In genomic region chr6:125046691-125047090, GRCm38 (mm10) we compare ENCODE assay signal across 8 mouse cellular contexts. TPM values are rescaled to one million over a fixed set of nuclear protein-coding genes. Genes with fewer than 3 reads are reported as not detected.
DNase-seq lines count a peak whose midpoint lies in the region; ATAC-seq and TF ChIP-seq lines count a peak whose summit lies in the region.

No protein-coding gene starts in this region.

- no peaks in the 10 kb centered on the region for H3K4me1 ChIP-seq in kidney, adult 2 months (ENCODE audit: control insufficient read depth, insufficient read depth, low read length)
- peaks cover 8% of the 10 kb centered on the region; the same call in 1 of the 2 replicates for H3K4me1 ChIP-seq in limb, embryonic 10.5 days
- H3K4me1 ChIP-seq in midbrain, embryonic 15.5 days, result peaks cover 5% of the 10 kb centered on the region; the same call in 1 of the 2 replicates
- H3K4me1 ChIP-seq in spleen, adult 2 months (ENCODE audit: control insufficient read depth, insufficient read depth, insufficient read length), result no peaks in the 10 kb centered on the region

- H3K9me3 ChIP-seq in limb, embryonic 10.5 days (replicated peaks), result no peaks in the 10 kb centered on the region
- H3K9me3 ChIP-seq in midbrain, embryonic 15.5 days, result no peaks in the 10 kb centered on the region

- peak; percentile 94 for DNase-seq in 3T3-L1 (ENCODE audit: low read depth, low spot score)
- DNase-seq in adrenal gland, adult 2 months, result peak; percentile 74
- DNase-seq in embryo, embryonic 10.5 days (ENCODE audit: low spot score), result peak; percentile 87
- DNase-seq in gastrocnemius, postnatal 4 days (ENCODE audit: low spot score in 2 of 2), result peak; percentile 69 to 84
- DNase-seq in kidney, adult 2 months, result peak; percentile 88
- DNase-seq in limb, embryonic 10.5 days (ENCODE audit: low spot score), result peak; percentile 86
- peak; percentile 28 to 71 for DNase-seq in spleen, adult 2 months (ENCODE audit: low read depth in 1 of 2, low spot score in 2 of 2)

- no peak overlapping the region for H3K4me3 ChIP-seq in kidney, adult 2 months (ENCODE audit: insufficient read depth, low read depth, low read length)
- H3K4me3 ChIP-seq in limb, embryonic 10.5 days, result no peak overlapping the region
- no peak overlapping the region for H3K4me3 ChIP-seq in midbrain, embryonic 15.5 days
- no peak overlapping the region for H3K4me3 ChIP-seq in spleen, adult 2 months (ENCODE audit: extremely low read depth, insufficient read depth, insufficient read length)

- H3K4me2 ChIP-seq in midbrain, embryonic 15.5 days, result no peak overlapping the region

- H3K9ac ChIP-seq in midbrain, embryonic 15.5 days, result no peak overlapping the region

- TF ChIP-seq CTCF in kidney, adult 2 months (conservative IDR thresholded peaks at IDR 0.05; ENCODE audit: insufficient read depth, insufficient read length, low read depth, low read length), result peak; percentile 87
- peak; percentile 72; the same call in 1 of the 2 replicates for TF ChIP-seq CTCF in spleen, adult 2 months (IDR thresholded peaks at IDR 0.05; ENCODE audit: extremely low read depth, insufficient read depth, insufficient read length, insufficient replicate concordance)

- H3K27ac ChIP-seq in kidney, adult 2 months (ENCODE audit: insufficient read depth, low read depth, low read length), result no peak overlapping the region
- no peak overlapping the region for H3K27ac ChIP-seq in limb, embryonic 10.5 days
- no peak overlapping the region for H3K27ac ChIP-seq in midbrain, embryonic 15.5 days
- H3K27ac ChIP-seq in spleen, adult 2 months (ENCODE audit: insufficient read depth, low read length), result no peak overlapping the region

- TF ChIP-seq POLR2A in kidney, adult 2 months (IDR thresholded peaks at IDR 0.05; ENCODE audit: low read depth, low read length), result no peak
- no peak for TF ChIP-seq POLR2A in spleen, adult 2 months (IDR thresholded peaks at IDR 0.05; ENCODE audit: low read depth, low read length)

- 27% methylated on average over 5 of the region's 5 CpGs for WGBS in kidney, adult 2 months
- WGBS in limb, embryonic 10.5 days, result 54% methylated on average over 5 of the region's 5 CpGs
- WGBS in midbrain, embryonic 15.5 days, result 38% methylated on average over 5 of the region's 5 CpGs
- WGBS in spleen, adult 2 months, result 39% methylated on average over 5 of the region's 5 CpGs

- no peaks in the 10 kb centered on the region for H3K27me3 ChIP-seq in kidney, adult 2 months (replicated peaks; ENCODE audit: control insufficient read depth, insufficient read depth, low read length)
- H3K27me3 ChIP-seq in limb, embryonic 10.5 days (ENCODE audit: low read depth, poor library complexity, severe bottlenecking), result no peaks in the 10 kb centered on the region
- H3K27me3 ChIP-seq in midbrain, embryonic 15.5 days (replicated peaks), result no peaks in the 10 kb centered on the region
- H3K27me3 ChIP-seq in spleen, adult 2 months (ENCODE audit: control insufficient read depth, insufficient read depth, low read length), result no peaks in the 10 kb centered on the region

- ATAC-seq in midbrain, embryonic 15.5 days (replicated peaks), result peak; percentile 50

- peaks cover 3% of the 10 kb centered on the region for H3K36me3 ChIP-seq in kidney, adult 2 months (ENCODE audit: control insufficient read depth, insufficient read depth, low read length)
- peaks cover 91% of the 10 kb centered on the region for H3K36me3 ChIP-seq in limb, embryonic 10.5 days
- H3K36me3 ChIP-seq in midbrain, embryonic 15.5 days (replicated peaks), result peaks cover 46% of the 10 kb centered on the region
- H3K36me3 ChIP-seq in spleen, adult 2 months (ENCODE audit: control insufficient read depth, insufficient read depth, low read length), result peaks cover 47% of the 10 kb centered on the region

RNA-seq across cellular contexts. Expression of gene Acrbp, which starts 2.8 kb away (rescaled TPM):
- 10 to 100 TPM in 1 of 2 experiments, 1 to 10 TPM in 1; 4.4 to 12.2 TPM for total RNA-seq in adrenal gland, adult 2 months (2021)
- 14.0 and 15.9 TPM in 2 replicates for polyA plus RNA-seq in adrenal gland, adult 2 months (2012; rRNA removed)
- total RNA-seq in gastrocnemius, postnatal 4 days (2021), result 1 to 10 TPM; 3.9 to 4.6 TPM
- 14.3 and 18.9 TPM in 2 replicates for polyA plus RNA-seq in kidney, adult 2 months (2012; rRNA removed)
- 10.1 and 13.0 TPM in 2 replicates for polyA plus RNA-seq in limb, embryonic 10.5 days (2016; fragmentation: Nextera tagmentation; extraction: Ambion mirVana)
- polyA plus RNA-seq in midbrain, embryonic 15.5 days (2015; fragmentation: Nextera tagmentation; extraction: Ambion mirVana), result 18.4 and 19.6 TPM in 2 replicates
- 34.4 and 35.8 TPM in 2 replicates for polyA plus RNA-seq in spleen, adult 2 months (2012; rRNA removed)

RNA-seq across cellular contexts. Expression of gene Ing4, which starts 7.1 kb away (rescaled TPM):
- total RNA-seq in adrenal gland, adult 2 months (2021), result 10 to 100 TPM; 51.0 to 60.6 TPM
- polyA plus RNA-seq in adrenal gland, adult 2 months (2012; rRNA removed), result 35.5 and 37.4 TPM in 2 replicates
- total RNA-seq in gastrocnemius, postnatal 4 days (2021), result 10 to 100 TPM; 54.1 to 54.2 TPM
- 39.1 and 39.2 TPM in 2 replicates for polyA plus RNA-seq in kidney, adult 2 months (2012; rRNA removed)
- polyA plus RNA-seq in limb, embryonic 10.5 days (2016; fragmentation: Nextera tagmentation; extraction: Ambion mirVana), result 121 and 145 TPM in 2 replicates
- polyA plus RNA-seq in midbrain, embryonic 15.5 days (2015; fragmentation: Nextera tagmentation; extraction: Ambion mirVana), result 165 and 178 TPM in 2 replicates
- polyA plus RNA-seq in spleen, adult 2 months (2012; rRNA removed), result 31.8 and 36.2 TPM in 2 replicates

RNA-seq across cellular contexts. Expression of gene Lpar5, which starts 21.0 kb away (rescaled TPM):
- under 1 TPM; 0.61 to 0.83 TPM for total RNA-seq in adrenal gland, adult 2 months (2021)
- polyA plus RNA-seq in adrenal gland, adult 2 months (2012; rRNA removed), result 3.1 and 4.3 TPM in 2 replicates
- under 1 TPM; 0.20 to 0.31 TPM for total RNA-seq in gastrocnemius, postnatal 4 days (2021)
- 2.9 and 3.5 TPM in 2 replicates for polyA plus RNA-seq in kidney, adult 2 months (2012; rRNA removed)
- 0.14 and 0.18 TPM in 2 replicates for polyA plus RNA-seq in limb, embryonic 10.5 days (2016; fragmentation: Nextera tagmentation; extraction: Ambion mirVana)
- 0.56 and 0.60 TPM in 2 replicates for polyA plus RNA-seq in midbrain, embryonic 15.5 days (2015; fragmentation: Nextera tagmentation; extraction: Ambion mirVana)
- 62.1 and 64.3 TPM in 2 replicates for polyA plus RNA-seq in spleen, adult 2 months (2012; rRNA removed)

RNA-seq across cellular contexts. Expression of gene Zfp384, which starts 37.7 kb away (rescaled TPM):
- total RNA-seq in adrenal gland, adult 2 months (2021), result 10 to 100 TPM; 38.5 to 56.9 TPM
- polyA plus RNA-seq in adrenal gland, adult 2 months (2012; rRNA removed), result 70.6 and 98.2 TPM in 2 replicates
- total RNA-seq in gastrocnemius, postnatal 4 days (2021), result 10 to 100 TPM; 28.1 to 32.8 TPM
- 37.8 and 45.7 TPM in 2 replicates for polyA plus RNA-seq in kidney, adult 2 months (2012; rRNA removed)
- polyA plus RNA-seq in limb, embryonic 10.5 days (2016; fragmentation: Nextera tagmentation; extraction: Ambion mirVana), result 12.8 and 15.2 TPM in 2 replicates
- 19.1 and 19.9 TPM in 2 replicates for polyA plus RNA-seq in midbrain, embryonic 15.5 days (2015; fragmentation: Nextera tagmentation; extraction: Ambion mirVana)
- polyA plus RNA-seq in spleen, adult 2 months (2012; rRNA removed), result 52.2 and 54.3 TPM in 2 replicates

RNA-seq across cellular contexts. Expression of gene Chd4, which starts 49.1 kb away (rescaled TPM):
- total RNA-seq in adrenal gland, adult 2 months (2021), result 100 to 1,000 TPM; 139 to 156 TPM
- polyA plus RNA-seq in adrenal gland, adult 2 months (2012; rRNA removed), result 54.1 and 58.1 TPM in 2 replicates
- total RNA-seq in gastrocnemius, postnatal 4 days (2021), result 100 to 1,000 TPM; 160 to 164 TPM
- 43.6 and 57.7 TPM in 2 replicates for polyA plus RNA-seq in kidney, adult 2 months (2012; rRNA removed)
- polyA plus RNA-seq in limb, embryonic 10.5 days (2016; fragmentation: Nextera tagmentation; extraction: Ambion mirVana), result 104 and 109 TPM in 2 replicates
- polyA plus RNA-seq in midbrain, embryonic 15.5 days (2015; fragmentation: Nextera tagmentation; extraction: Ambion mirVana), result 105 and 125 TPM in 2 replicates
- polyA plus RNA-seq in spleen, adult 2 months (2012; rRNA removed), result 87.4 and 196 TPM in 2 replicates

Comparison
In these comparisons a context has a peak if more than half of its experiments do, and no peak if none do; other contexts are left out.
1. RNA of gene Lpar5, which starts 21.0 kb away (polyA plus RNA-seq): 62.1 to 64.3 TPM in spleen, adult 2 months; 3.1 to 4.3 TPM in adrenal gland, adult 2 months, 2.9 to 3.5 TPM in kidney, adult 2 months, 0.56 to 0.60 TPM in midbrain, embryonic 15.5 days and 0.14 to 0.18 TPM in limb, embryonic 10.5 days; every median in the first group is over 10 times any median in the second.
2. Peak in every context shown above with its lines, with median percentiles within 50 percentile points of each other: DNase-seq.